Mouse (Mus musculus) kidney, adult 2 months (tissue): ENCODE measurements around the gene Pitpnm3. TPM values are rescaled to one million over a fixed set of nuclear protein-coding genes. Genes with fewer than 3 reads are reported as not detected.

Experiments used
- DNase-seq: peaks from one replicate; pipeline ENCODE4 v3.0.0; 2021
- H3K27ac ChIP-seq: fragments of 200-500 bp; 2 replicates; pipeline ENCODE4 v1.5.1; 2012; ENCODE audit warnings: low read depth, low read length, control low read depth, inconsistent platforms; ENCODE audit not compliant: insufficient read depth
- H3K27me3 ChIP-seq: fragments of 200-500 bp; replicated peaks from 2 replicates; pipeline ENCODE4 v1.6.1; 2012; ENCODE audit warnings: mild to moderate bottlenecking, moderate library complexity, low read length, inconsistent platforms; ENCODE audit not compliant: control insufficient read depth, insufficient read depth
- H3K36me3 ChIP-seq: fragments of 200-500 bp; 2 replicates; pipeline ENCODE4 v1.6.1; 2012; ENCODE audit warnings: mild to moderate bottlenecking, moderate library complexity, low read length, inconsistent platforms; ENCODE audit not compliant: control insufficient read depth, insufficient read depth
- H3K4me1 ChIP-seq: fragments of 200-500 bp; 2 replicates; pipeline ENCODE4 v1.6.1; 2011; ENCODE audit warnings: low read length; ENCODE audit not compliant: control insufficient read depth, insufficient read depth
- H3K4me3 ChIP-seq: fragments of 200-500 bp; 2 replicates; pipeline ENCODE4 v1.5.1; 2011; ENCODE audit warnings: mild to moderate bottlenecking, low read depth, low read length, control low read depth; ENCODE audit not compliant: insufficient read depth
- CTCF ChIP-seq: fragments of 200-500 bp; conservative IDR thresholded peaks from 2 replicates; pipeline ENCODE4 v1.5.1; 2011; ENCODE audit warnings: low read depth, mild to moderate bottlenecking, control low read depth, low read length, moderate library complexity, mixed read lengths; ENCODE audit not compliant: insufficient read depth, insufficient read length
- POLR2A ChIP-seq: fragments of 200-500 bp; IDR thresholded peaks from one replicate; pipeline ENCODE4 v1.6.1; 2011; ENCODE audit warnings: low read depth, low read length, control low read depth
- WGBS: fragments of 180-500 bp; shearing (Covaris S2); methylation state at CpG from one replicate; pipeline ENCODE4 v1.1.7; 2018; 5-methylcytosine and 5-hydroxymethylcytosine counted together
- polyA plus RNA-seq: library from polyadenylated mRNA; depleted of rRNA; stranded (reverse); fragments of >200 nt; gene quantifications from 2 replicates; pipeline ENCODE4 v1.2.3, GENCODE M21; 2012

Pitpnm3 gene
- polyA plus RNA-seq, 1 experiment, result 4.7 TPM

GRCm38 (mm10) chr11:72113296-72113695, 22.3 kb downstream of the Pitpnm3 start:
- H3K36me3 ChIP-seq, result no peaks in the 10 kb centered on the region
- no peaks in the 10 kb centered on the region for H3K27me3 ChIP-seq
- no peak for DNase-seq
- no peaks in the 10 kb centered on the region for H3K4me1 ChIP-seq
- no peak for TF ChIP-seq CTCF
- TF ChIP-seq POLR2A, result no peak
- no peak overlapping the region for H3K27ac ChIP-seq
- WGBS, result 61% methylated on average over 4 of the region's 4 CpGs
- H3K4me3 ChIP-seq, result no peak overlapping the region

- Histone ChIP-seq H3K4me3 (no peak overlapping the region), H3K27ac (no peak overlapping the region), H3K27me3 (no peaks in the 10 kb centered on the region), H3K4me1 (no peaks in the 10 kb centered on the region), H3K36me3 (no peaks in the 10 kb centered on the region)
- no peak for DNase-seq
- no peak for TF ChIP-seq POLR2A
- no peak for TF ChIP-seq CTCF
- WGBS, result 38% methylated on average over 3 of the region's 3 CpGs
These were observed 24.9 kb downstream of the Pitpnm3 start for GRCm38 (mm10) chr11:72110726-72111125.

GRCm38 (mm10) chr11:72104223-72104622, 31.4 kb downstream of the Pitpnm3 start:
- Histone ChIP-seq H3K36me3 (no peaks in the 10 kb centered on the region), H3K27ac (no peak overlapping the region), H3K4me1 (no peaks in the 10 kb centered on the region), H3K27me3 (no peaks in the 10 kb centered on the region), H3K4me3 (no peak overlapping the region)
- no peak for TF ChIP-seq POLR2A
- no peak for TF ChIP-seq CTCF
- DNase-seq, result no peak
- WGBS, result 75% methylated on average over 8 of the region's 8 CpGs

- WGBS, result 57% methylated on average over 7 of the region's 7 CpGs
- Histone ChIP-seq H3K4me3 (no peak overlapping the region), H3K36me3 (no peaks in the 10 kb centered on the region), H3K4me1 (no peaks in the 10 kb centered on the region), H3K27ac (no peak overlapping the region), H3K27me3 (no peaks in the 10 kb centered on the region)
- TF ChIP-seq CTCF (no peak), POLR2A (no peak)
- DNase-seq, result no peak
These were observed 32.0 kb downstream of the Pitpnm3 start for GRCm38 (mm10) chr11:72103530-72103929.

GRCm38 (mm10) chr11:72100996-72101395, 34.6 kb downstream of the Pitpnm3 start:
- DNase-seq, result no peak
- WGBS, result 90% methylated on average over 4 of the region's 4 CpGs
- TF ChIP-seq POLR2A (no peak), CTCF (no peak)

GRCm38 (mm10) chr11:72099181-72099580, 36.4 kb downstream of the Pitpnm3 start:
- Histone ChIP-seq H3K4me3 (no peak overlapping the region), H3K27me3 (no peaks in the 10 kb centered on the region), H3K36me3 (no peaks in the 10 kb centered on the region), H3K4me1 (no peaks in the 10 kb centered on the region), H3K27ac (no peak overlapping the region)
- WGBS, result 78% methylated on average over 4 of the region's 4 CpGs
- no peak for DNase-seq
- TF ChIP-seq POLR2A (no peak), CTCF (no peak)

More at GRCm38 (mm10) chr11:72100996-72101395, 34.6 kb downstream of the Pitpnm3 start:
- Histone ChIP-seq H3K27me3 (no peaks in the 10 kb centered on the region), H3K27ac (no peak overlapping the region), H3K36me3 (no peaks in the 10 kb centered on the region), H3K4me3 (no peak overlapping the region), H3K4me1 (no peaks in the 10 kb centered on the region)

GRCm38 (mm10) chr11:72098027-72098426, 37.6 kb downstream of the Pitpnm3 start:
- Histone ChIP-seq H3K27me3 (no peaks in the 10 kb centered on the region), H3K36me3 (no peaks in the 10 kb centered on the region), H3K27ac (no peak overlapping the region), H3K4me3 (no peak overlapping the region), H3K4me1 (no peaks in the 10 kb centered on the region)
- TF ChIP-seq CTCF (no peak), POLR2A (no peak)
- 61% methylated on average over 3 of the region's 3 CpGs for WGBS
- DNase-seq, result no peak
